Mouse (Mus musculus): ENCODE measurements around the gene Nup98.
A peak's percentile ranks its signal among the peaks of the same experiment; 100 is the strongest.

GRCm38 (mm10) chr7:102221899-102222298 lies 11.9 kb upstream of the Nup98 start:
- no peak for TF ChIP-seq CTCF (IDR thresholded peaks at IDR 0.05 in 2 of 3, conservative IDR thresholded peaks at IDR 0.05 in 1 of 3; ENCODE audit: control insufficient read depth in 1 of 3, insufficient read depth in 1 of 3, low read depth in 2 of 3, low read length in 3 of 3, poor library complexity in 1 of 3, severe bottlenecking in 1 of 3)
- no peak for TF ChIP-seq POLR2A (IDR thresholded peaks at IDR 0.05; ENCODE audit: control insufficient read depth in 1 of 2, insufficient read depth in 1 of 2, low read depth in 1 of 2, low read length in 2 of 2, poor library complexity in 1 of 2)
- no peak for TF ChIP-seq EP300 (IDR thresholded peaks at IDR 0.05; ENCODE audit: low read depth in 1 of 2, low read length in 2 of 2)
- TF ChIP-seq HCFC1 (IDR thresholded peaks at IDR 0.05; ENCODE audit: low read depth, low read length): no peak
- TF ChIP-seq UBTF (IDR thresholded peaks at IDR 0.05; ENCODE audit: borderline replicate concordance, insufficient read depth, low read depth, low read length): no peak
- no peak for TF ChIP-seq USF1 (IDR thresholded peaks at IDR 0.05; ENCODE audit: low read depth, low read length)
- TF ChIP-seq JUND (IDR thresholded peaks at IDR 0.05; ENCODE audit: low read depth, low read length): no peak
- TF ChIP-seq RCOR1 (IDR thresholded peaks at IDR 0.05; ENCODE audit: low read depth, low read length): no peak
- TF ChIP-seq MXI1 (IDR thresholded peaks at IDR 0.05; ENCODE audit: low read depth, low read length): no peak
- TF ChIP-seq TCF12 (IDR thresholded peaks at IDR 0.05; ENCODE audit: low read depth, low read length): no peak
- TF ChIP-seq CHD1 (IDR thresholded peaks at IDR 0.05; ENCODE audit: low read depth, low read length): no peak
- no peak for TF ChIP-seq POLR2AphosphoS5 (IDR thresholded peaks at IDR 0.05; ENCODE audit: borderline replicate concordance, low read depth, low read length)
- TF ChIP-seq ETS1 (IDR thresholded peaks at IDR 0.05; ENCODE audit: low read depth, low read length): no peak
- peak; percentile 51; the same call in 1 of the 2 replicates for TF ChIP-seq ZNF384 (IDR thresholded peaks at IDR 0.05; ENCODE audit: low read depth, low read length)

All from MEL (cell line).